Mouse (Mus musculus): ENCODE data around the gene Hpcal1.
"Not testable (repeated sequence)": the region's sequence is repeated elsewhere in the genome, so short reads cannot be mapped to it uniquely, and the experiment has no call there.

GRCm38 (mm10) chr12:17835279-17835678 lies 144.6 kb downstream of the Hpcal1 start:
- TF ChIP-seq CHD2 (IDR thresholded peaks at IDR 0.05; ENCODE audit: low read depth, low read length); ZC3H11A (IDR thresholded peaks at IDR 0.05; ENCODE audit: borderline replicate concordance, low read depth, low read length); HCFC1 (IDR thresholded peaks at IDR 0.05; ENCODE audit: borderline replicate concordance, insufficient read depth, low read length): not testable (repeated sequence)

Data from ES-E14 (cell line).